Mouse (Mus musculus): Measurements from ENCODE around the gene Trim10.

DNA sequence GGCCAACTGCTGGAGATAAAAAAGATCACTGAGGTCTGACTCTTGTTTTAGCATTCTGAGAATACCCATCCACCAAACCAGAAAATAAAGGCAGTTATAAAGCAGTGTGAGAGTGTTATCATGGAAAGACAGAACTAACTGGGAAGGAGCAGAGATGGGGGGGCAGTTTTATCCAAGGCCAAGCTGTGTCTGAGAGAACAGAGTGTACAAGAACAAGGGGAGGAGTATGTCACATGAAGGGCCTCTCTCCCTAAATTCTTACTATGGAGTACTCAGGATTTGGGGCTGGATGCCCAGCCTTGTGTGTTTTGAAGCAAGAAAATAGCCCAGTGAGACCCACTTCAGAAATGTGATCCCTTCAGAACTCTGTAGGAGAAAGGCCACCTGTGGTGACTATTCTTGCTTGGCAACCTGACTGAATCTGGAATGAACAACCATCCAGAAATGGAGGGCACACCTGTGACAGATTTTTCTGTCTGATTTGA is 28.4 kb upstream of the Trim10 start:
- TF ChIP-seq POLR2A (IDR thresholded peaks at IDR 0.05; ENCODE audit: insufficient read length, low read depth), result no peak
- no peak for TF ChIP-seq MYOD1 (IDR thresholded peaks at IDR 0.05; ENCODE audit: control insufficient read depth in 1 of 3, insufficient read length in 2 of 3, low read depth in 2 of 3)
- no peak for TF ChIP-seq MAX (IDR thresholded peaks at IDR 0.05; ENCODE audit: low read depth)
- TF ChIP-seq E2F4 (IDR thresholded peaks at IDR 0.05; ENCODE audit: insufficient read depth), result no peak
- no peak for TF ChIP-seq USF1 (IDR thresholded peaks at IDR 0.05; ENCODE audit: low read depth)
- TF ChIP-seq POLR2AphosphoS2 (IDR thresholded peaks at IDR 0.05; ENCODE audit: insufficient read length, low read depth), result no peak
- TF ChIP-seq SRF (IDR thresholded peaks at IDR 0.05; ENCODE audit: control insufficient read depth, insufficient read length, low read depth), result no peak

Measured in myocyte (in vitro differentiated cells).